ENCODE assay signal across 8 mouse cellular contexts in genomic region chr8:127092383-127093112, GRCm38 (mm10). TPM values are rescaled to one million over a fixed set of nuclear protein-coding genes. Genes with fewer than 3 reads are reported as not detected.
DNase-seq lines count a peak whose midpoint lies in the region; ATAC-seq and TF ChIP-seq lines count a peak whose summit lies in the region.

No protein-coding gene starts in this region.

- H3K4me1 ChIP-seq in kidney, postnatal 0 days (replicated peaks; ENCODE audit: insufficient read depth, low read length) = peaks cover 24% of the 10 kb centered on the region
- peaks cover 55% of the 10 kb centered on the region for H3K4me1 ChIP-seq in hindbrain, embryonic 10.5 days (replicated peaks)
- H3K4me1 ChIP-seq in stomach, postnatal 0 days (replicated peaks; ENCODE audit: control insufficient read depth, insufficient read depth) = peaks cover 11% of the 10 kb centered on the region; the same call in 1 of the 2 replicates

- H3K27ac ChIP-seq in kidney, postnatal 0 days = no peak overlapping the region
- peak overlapping the region; percentile 68; the same call in 1 of the 2 replicates for H3K27ac ChIP-seq in hindbrain, embryonic 10.5 days
- peak overlapping the region; percentile 46 for H3K27ac ChIP-seq in stomach, postnatal 0 days (replicated peaks)

- H3K27me3 ChIP-seq in kidney, postnatal 0 days (ENCODE audit: insufficient read depth, low read length) = no peaks in the 10 kb centered on the region
- H3K27me3 ChIP-seq in hindbrain, embryonic 10.5 days (ENCODE audit: insufficient read depth, poor library complexity, severe bottlenecking) = no peaks in the 10 kb centered on the region
- no peaks in the 10 kb centered on the region for H3K27me3 ChIP-seq in stomach, postnatal 0 days (ENCODE audit: control insufficient read depth, insufficient read depth, low read length)

- H3K9ac ChIP-seq in kidney, postnatal 0 days (ENCODE audit: low read depth, low read length) = no peak overlapping the region
- no peak overlapping the region for H3K9ac ChIP-seq in stomach, postnatal 0 days (ENCODE audit: low read length)

- no peak for ATAC-seq in kidney, postnatal 0 days (replicated peaks; ENCODE audit: low FRiP score, low read depth)
- ATAC-seq in stomach, postnatal 0 days (ENCODE audit: low FRiP score, low TSS enrichment) = peak; percentile 24; the same call in 1 of the 2 replicates
- no peak for ATAC-seq in monocyte, adult 5-6 weeks (replicated peaks; ENCODE audit: insufficient number of reproducible peaks, low FRiP score, low TSS enrichment, poor library complexity, severe bottlenecking)
- no peak for ATAC-seq in CD4-positive, CD25-positive, alpha-beta regulatory T cell, adult 4 months

- no peaks in the 10 kb centered on the region for H3K36me3 ChIP-seq in kidney, postnatal 0 days (ENCODE audit: insufficient read depth, low read length)
- H3K36me3 ChIP-seq in hindbrain, embryonic 10.5 days = no peaks in the 10 kb centered on the region
- no peaks in the 10 kb centered on the region for H3K36me3 ChIP-seq in stomach, postnatal 0 days (ENCODE audit: control insufficient read depth, insufficient read depth, low read length)

- TF ChIP-seq CTCF in kidney, postnatal 0 days (IDR thresholded peaks at IDR 0.05; ENCODE audit: low read depth) = no peak
- no peak for TF ChIP-seq CTCF in stomach, postnatal 0 days (IDR thresholded peaks at IDR 0.05; ENCODE audit: low read depth)

- no peak for TF ChIP-seq EP300 in stomach, postnatal 0 days (optimal IDR thresholded peaks at IDR 0.05)

- WGBS in kidney, postnatal 0 days = 43% methylated on average over 10 of the region's 10 CpGs
- 35% methylated on average over 10 of the region's 10 CpGs for WGBS in hindbrain, embryonic 10.5 days
- WGBS in stomach, postnatal 0 days = 19% methylated on average over 10 of the region's 10 CpGs

- DNase-seq in kidney, postnatal 0 days (ENCODE audit: low spot score) = peak; percentile 69
- no peak for DNase-seq in kidney, postnatal 36 days
- peak; percentile 43 for DNase-seq in embryo, embryonic 11.5 days (ENCODE audit: low read depth, low spot score)
- no peak for DNase-seq in hindbrain, embryonic 10.5 days (ENCODE audit: low spot score)
- peak; percentile 64 for DNase-seq in lung, postnatal 36 days
- DNase-seq in stomach, postnatal 0 days (ENCODE audit: low spot score) = no peak

- H3K4me2 ChIP-seq in kidney, postnatal 0 days (ENCODE audit: low read length) = no peak overlapping the region; the same call in 1 of the 2 replicates
- H3K4me2 ChIP-seq in stomach, postnatal 0 days (replicated peaks; ENCODE audit: low read depth) = peak overlapping the region; percentile 33; the same call in 1 of the 2 replicates

- H3K9me3 ChIP-seq in kidney, postnatal 0 days (replicated peaks; ENCODE audit: low read length) = no peaks in the 10 kb centered on the region
- H3K9me3 ChIP-seq in hindbrain, embryonic 10.5 days = no peaks in the 10 kb centered on the region
- H3K9me3 ChIP-seq in stomach, postnatal 0 days (ENCODE audit: control insufficient read depth, low read length) = no peaks in the 10 kb centered on the region

- no peak overlapping the region for H3K4me3 ChIP-seq in kidney, postnatal 0 days (replicated peaks; ENCODE audit: low read depth, low read length)
- H3K4me3 ChIP-seq in hindbrain, embryonic 10.5 days = no peak overlapping the region
- H3K4me3 ChIP-seq in stomach, postnatal 0 days (ENCODE audit: low read depth, low read length) = no peak overlapping the region

RNA-seq across cellular contexts. Expression of gene Pard3, which starts 28.9 kb away (rescaled TPM):
- polyA plus RNA-seq in kidney, postnatal 0 days (2015; fragmentation: Nextera tagmentation; extraction: Ambion mirVana) = 23.1 and 23.2 TPM in 2 replicates
- 24.2 and 28.1 TPM in 2 replicates for polyA plus RNA-seq in hindbrain, embryonic 10.5 days (2016; fragmentation: Nextera tagmentation; extraction: Ambion mirVana)
- 30.0 and 33.2 TPM in 2 replicates for polyA plus RNA-seq in stomach, postnatal 0 days (2015; fragmentation: Nextera tagmentation; extraction: Ambion mirVana)
- total RNA-seq in monocyte, adult 5-6 weeks (2017) = not detected in 3 replicates
- polyA plus RNA-seq in CD4-positive, CD25-positive, alpha-beta regulatory T cell, adult 4 months (2017; shearing (Covaris generic)) = under 1 TPM in 1 of 2 experiments, not detected in 1; 0.75 TPM

Comparison
In these comparisons a context has a peak if more than half of its experiments do, and no peak if none do; other contexts are left out.
1. DNase-seq: peak in kidney, postnatal 0 days (single experiment), embryo, embryonic 11.5 days (single experiment) and lung, postnatal 36 days (single experiment); none in kidney, postnatal 36 days (0 of 2), hindbrain, embryonic 10.5 days (single experiment) and stomach, postnatal 0 days (single experiment).
2. RNA of gene Pard3, which starts 28.9 kb away (polyA plus RNA-seq): 30.0 to 33.2 TPM in stomach, postnatal 0 days, 24.2 to 28.1 TPM in hindbrain, embryonic 10.5 days and 23.1 to 23.2 TPM in kidney, postnatal 0 days; 0.75 TPM in CD4-positive, CD25-positive, alpha-beta regulatory T cell, adult 4 months; every median in the first group is over 10 times any median in the second.